Mouse (Mus musculus) neural tube, embryonic 15.5 days (tissue): Measurements from ENCODE around the gene Ptprd. TPM values are rescaled to one million over a fixed set of nuclear protein-coding genes. Genes with fewer than 3 reads are reported as not detected.

Experiments used
- ATAC-seq: fragments of 200-750 bp; cut with Nextera tagmentation; 2 replicates; pipeline ENCODE4 v1.8.0; 2017; ENCODE audit warnings: mild to moderate bottlenecking, moderate TSS enrichment, moderate library complexity; ENCODE audit not compliant: low FRiP score
- H3K27ac ChIP-seq: fragments of 300-500 bp; sonication (generic); replicated peaks from 2 replicates; pipeline ENCODE4 v1.5.1; 2015; ENCODE audit warnings: mild to moderate bottlenecking, inconsistent platforms
- H3K27me3 ChIP-seq: fragments of 300-500 bp; sonication (generic); replicated peaks from 2 replicates; pipeline ENCODE4 v1.6.1; 2015; ENCODE audit warnings: inconsistent platforms
- H3K36me3 ChIP-seq: fragments of 300-500 bp; sonication (generic); 2 replicates; pipeline ENCODE4 v1.6.1; 2015; ENCODE audit warnings: inconsistent platforms
- H3K4me1 ChIP-seq: fragments of 300-500 bp; sonication (generic); 2 replicates; pipeline ENCODE4 v1.6.1; 2015; ENCODE audit warnings: inconsistent platforms
- H3K4me2 ChIP-seq: fragments of 300-500 bp; sonication (generic); 2 replicates; pipeline ENCODE4 v1.6.1; 2015; ENCODE audit warnings: inconsistent platforms, mild to moderate bottlenecking, moderate library complexity
- H3K4me3 ChIP-seq: fragments of 300-500 bp; sonication (generic); replicated peaks from 2 replicates; pipeline ENCODE4 v1.5.1; 2015; ENCODE audit warnings: mild to moderate bottlenecking, inconsistent platforms
- H3K9ac ChIP-seq: fragments of 300-500 bp; sonication (generic); replicated peaks from 2 replicates; pipeline ENCODE4 v1.6.1; 2015; ENCODE audit warnings: mild to moderate bottlenecking, inconsistent platforms
- H3K9me3 ChIP-seq: fragments of 300-500 bp; sonication (generic); replicated peaks from 2 replicates; pipeline ENCODE4 v1.6.1; 2016; ENCODE audit warnings: inconsistent platforms
- WGBS: fragments of 180-500 bp; shearing (Covaris S2); methylation state at CpG from one replicate; pipeline ENCODE4 v1.1.7; 2015; ENCODE audit warnings: mixed read lengths; 5-methylcytosine and 5-hydroxymethylcytosine counted together
- polyA plus RNA-seq: library from polyadenylated mRNA; unstranded; fragments of >200 nt; fragmentation: Nextera tagmentation; extraction: Ambion mirVana; gene quantifications from 2 replicates; pipeline ENCODE4 v1.2.1, GENCODE M21; 2015

Gene Ptprd
- polyA plus RNA-seq, 1 experiment from 2014 or later = 96.1 TPM

DNA sequence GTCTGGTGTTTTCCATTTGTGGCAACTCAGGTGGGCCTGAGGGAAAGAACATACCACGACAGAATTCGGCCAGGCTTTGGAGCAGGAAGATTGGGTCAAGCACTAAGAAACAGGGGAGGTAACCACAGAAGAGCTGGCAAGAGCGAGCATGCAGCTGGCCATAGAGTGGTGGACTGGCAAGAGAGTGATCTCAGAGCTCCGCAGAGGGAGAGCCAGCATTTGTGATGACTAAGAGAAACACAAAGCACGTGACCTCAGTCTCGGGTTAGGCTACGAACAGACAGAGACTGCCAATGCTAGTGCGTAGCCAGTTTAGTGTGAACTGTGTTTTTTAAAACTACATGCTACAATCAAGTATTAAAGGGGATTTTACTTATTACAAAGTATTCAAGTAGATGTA is 1042.9 kb downstream of the Ptprd start:
- no peak for ATAC-seq
- no peak overlapping the region for H3K27ac ChIP-seq
- H3K4me2 ChIP-seq = no peak overlapping the region
- WGBS = 86% methylated on average over 8 of the region's 8 CpGs
- H3K9ac ChIP-seq = no peak overlapping the region
- no peaks in the 10 kb centered on the region for H3K36me3 ChIP-seq
- H3K27me3 ChIP-seq = no peaks in the 10 kb centered on the region
- no peaks in the 10 kb centered on the region for H3K4me1 ChIP-seq
- no peaks in the 10 kb centered on the region for H3K9me3 ChIP-seq
- H3K4me3 ChIP-seq = no peak overlapping the region

DNA sequence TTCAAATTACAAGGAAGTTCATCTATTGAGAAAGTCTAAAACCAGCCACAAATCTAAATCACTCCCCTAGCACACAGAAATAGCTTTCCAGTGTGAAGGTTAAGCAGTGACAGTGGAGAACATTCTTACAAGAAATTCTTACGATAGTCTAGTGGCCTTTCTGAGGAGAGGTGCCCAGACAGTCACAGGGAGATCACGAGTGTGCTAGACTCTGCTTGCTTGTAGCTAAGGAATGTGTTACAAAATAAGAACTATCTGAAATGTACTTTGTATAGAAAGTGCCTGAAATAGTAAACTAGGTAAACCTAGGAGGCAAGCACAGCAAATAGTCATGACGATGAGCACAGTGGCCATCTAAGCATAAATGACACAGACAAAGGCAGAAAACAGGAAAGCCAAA is 1054.2 kb downstream of the Ptprd start:
- 90% methylated on average over 3 of the region's 3 CpGs for WGBS
- no peak for ATAC-seq
- no peaks in the 10 kb centered on the region for H3K27me3 ChIP-seq
- H3K27ac ChIP-seq = no peak overlapping the region
- no peaks in the 10 kb centered on the region for H3K9me3 ChIP-seq
- H3K4me1 ChIP-seq = no peaks in the 10 kb centered on the region
- H3K4me3 ChIP-seq = no peak overlapping the region
- H3K9ac ChIP-seq = no peak overlapping the region
- no peak overlapping the region for H3K4me2 ChIP-seq
- H3K36me3 ChIP-seq = no peaks in the 10 kb centered on the region

GRCm38 (mm10) chr4:77155561-77155960 is 1056.2 kb downstream of the Ptprd start:
- H3K36me3 ChIP-seq = no peaks in the 10 kb centered on the region
- no peak overlapping the region for H3K4me3 ChIP-seq
- H3K9ac ChIP-seq = no peak overlapping the region
- H3K9me3 ChIP-seq = no peaks in the 10 kb centered on the region
- H3K4me2 ChIP-seq = no peak overlapping the region
- 80% methylated on average over 2 of the region's 2 CpGs for WGBS
- no peak overlapping the region for H3K27ac ChIP-seq
- H3K4me1 ChIP-seq = no peaks in the 10 kb centered on the region
- no peaks in the 10 kb centered on the region for H3K27me3 ChIP-seq
- no peak for ATAC-seq

GRCm38 (mm10) chr4:77155037-77155436 is 1056.7 kb downstream of the Ptprd start:
- Histone ChIP-seq H3K9me3 (no peaks in the 10 kb centered on the region), H3K4me2 (no peak overlapping the region), H3K4me3 (no peak overlapping the region), H3K27me3 (no peaks in the 10 kb centered on the region), H3K36me3 (no peaks in the 10 kb centered on the region), H3K4me1 (no peaks in the 10 kb centered on the region), H3K9ac (no peak overlapping the region), H3K27ac (no peak overlapping the region)
- 84% methylated on average over 1 of the region's 1 CpGs for WGBS
- ATAC-seq = no peak

DNA sequence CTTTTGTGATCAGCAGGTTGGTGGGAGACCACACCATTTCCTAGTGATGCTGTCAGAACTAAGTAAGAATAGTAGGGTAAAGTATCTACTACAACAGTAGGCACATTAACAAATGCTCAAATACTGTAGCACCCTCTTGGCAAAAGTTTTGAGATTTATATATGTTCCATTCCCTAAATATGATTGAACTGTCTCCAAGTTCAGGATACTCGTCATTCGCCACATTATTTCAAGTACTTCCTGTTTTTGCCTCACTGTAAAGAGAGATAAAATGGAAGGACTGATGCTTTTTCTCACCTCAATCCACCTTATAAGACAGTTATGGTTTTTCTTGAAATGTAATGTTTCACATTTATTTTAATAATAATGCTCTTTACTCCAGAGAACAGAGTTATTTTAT is 1086.9 kb downstream of the Ptprd start:
- Histone ChIP-seq H3K4me1 (no peaks in the 10 kb centered on the region), H3K4me2 (no peak overlapping the region), H3K27me3 (no peaks in the 10 kb centered on the region), H3K4me3 (no peak overlapping the region), H3K9me3 (no peaks in the 10 kb centered on the region), H3K9ac (no peak overlapping the region), H3K36me3 (no peaks in the 10 kb centered on the region), H3K27ac (no peak overlapping the region)
- no peak for ATAC-seq
- WGBS = 90% methylated on average over 2 of the region's 2 CpGs

GRCm38 (mm10) chr4:77110894-77111293 is 1100.9 kb downstream of the Ptprd start:
- no peaks in the 10 kb centered on the region for H3K27me3 ChIP-seq
- no peak overlapping the region for H3K27ac ChIP-seq
- H3K4me1 ChIP-seq = no peaks in the 10 kb centered on the region
- no peak for ATAC-seq
- H3K36me3 ChIP-seq = no peaks in the 10 kb centered on the region
- H3K4me2 ChIP-seq = no peak overlapping the region
- WGBS = 76% methylated on average over 1 of the region's 1 CpGs
- no peak overlapping the region for H3K4me3 ChIP-seq
- no peak overlapping the region for H3K9ac ChIP-seq
- H3K9me3 ChIP-seq = no peaks in the 10 kb centered on the region

DNA sequence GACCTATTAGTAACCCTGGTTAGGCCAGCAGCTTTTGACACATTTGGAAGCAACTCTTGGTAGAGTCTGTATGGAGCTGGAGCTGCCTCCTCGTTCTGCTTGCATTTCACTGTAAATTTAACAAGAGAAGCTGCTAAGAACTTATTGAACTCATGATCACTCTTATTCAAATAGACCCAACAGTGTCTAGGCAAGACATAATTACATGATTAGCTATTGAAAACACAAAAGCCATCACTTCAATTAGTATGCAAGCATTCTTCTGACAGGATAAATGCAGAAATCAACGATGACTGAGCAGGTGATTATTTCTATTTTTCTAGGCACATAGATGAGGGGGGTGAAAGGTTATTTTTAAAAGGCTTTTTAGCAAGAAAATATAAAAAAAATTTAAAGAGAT is 1104.5 kb downstream of the Ptprd start:
- Histone ChIP-seq H3K27ac (no peak overlapping the region), H3K9me3 (no peaks in the 10 kb centered on the region), H3K27me3 (no peaks in the 10 kb centered on the region), H3K4me2 (no peak overlapping the region), H3K9ac (no peak overlapping the region), H3K36me3 (no peaks in the 10 kb centered on the region), H3K4me1 (no peaks in the 10 kb centered on the region), H3K4me3 (no peak overlapping the region)
- ATAC-seq = no peak
- WGBS = 73% methylated on average over 2 of the region's 2 CpGs

DNA sequence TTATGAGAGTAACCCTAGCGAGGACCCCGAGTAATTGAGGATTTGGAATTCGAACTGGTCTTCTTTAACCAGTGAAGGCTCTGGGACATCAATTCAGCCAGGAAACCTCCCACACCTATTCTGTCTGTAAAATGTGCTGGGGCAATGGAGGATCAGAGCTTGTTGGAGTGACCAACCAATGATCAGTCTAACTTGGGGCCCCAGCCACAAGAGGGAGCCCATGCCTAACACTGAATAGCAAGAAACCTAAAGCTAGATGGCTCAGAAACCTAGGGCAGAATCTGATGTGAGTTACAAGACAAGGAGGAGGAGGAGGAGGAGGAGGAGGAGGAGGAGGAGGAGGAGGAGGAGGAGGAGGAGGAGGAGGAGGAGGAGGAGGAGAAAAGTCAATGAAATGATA is 1128.6 kb downstream of the Ptprd start:
- no peak for ATAC-seq
- 63% methylated on average over 3 of the region's 3 CpGs for WGBS
- Histone ChIP-seq H3K4me3 (no peak overlapping the region), H3K9me3 (no peaks in the 10 kb centered on the region), H3K9ac (no peak overlapping the region), H3K4me1 (no peaks in the 10 kb centered on the region), H3K4me2 (no peak overlapping the region), H3K36me3 (no peaks in the 10 kb centered on the region), H3K27me3 (no peaks in the 10 kb centered on the region), H3K27ac (no peak overlapping the region)

DNA sequence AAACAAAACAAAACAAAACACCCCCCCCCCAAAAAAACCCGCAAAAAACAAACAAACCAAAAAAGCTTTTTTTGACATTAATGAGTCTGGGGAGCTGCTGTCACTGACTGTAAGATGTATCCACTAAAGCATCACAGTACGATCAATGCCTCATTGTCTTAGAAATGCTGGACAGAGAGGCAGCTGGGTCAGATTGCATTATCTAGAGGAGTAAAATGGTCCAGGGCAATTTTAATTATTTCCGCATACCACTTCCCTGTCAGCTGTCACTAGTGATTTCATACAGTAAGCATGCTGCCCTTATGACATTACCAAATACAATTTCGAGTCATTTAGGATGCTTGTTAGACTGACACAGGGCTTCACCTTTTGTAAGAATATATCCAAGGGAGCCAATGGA is 1134.2 kb downstream of the Ptprd start:
- Histone ChIP-seq H3K27ac (no peak overlapping the region), H3K4me3 (no peak overlapping the region), H3K9ac (no peak overlapping the region), H3K4me1 (no peaks in the 10 kb centered on the region), H3K27me3 (no peaks in the 10 kb centered on the region), H3K9me3 (no peaks in the 10 kb centered on the region), H3K4me2 (no peak overlapping the region), H3K36me3 (no peaks in the 10 kb centered on the region)
- no peak for ATAC-seq
- WGBS = 70% methylated on average over 4 of the region's 4 CpGs

DNA sequence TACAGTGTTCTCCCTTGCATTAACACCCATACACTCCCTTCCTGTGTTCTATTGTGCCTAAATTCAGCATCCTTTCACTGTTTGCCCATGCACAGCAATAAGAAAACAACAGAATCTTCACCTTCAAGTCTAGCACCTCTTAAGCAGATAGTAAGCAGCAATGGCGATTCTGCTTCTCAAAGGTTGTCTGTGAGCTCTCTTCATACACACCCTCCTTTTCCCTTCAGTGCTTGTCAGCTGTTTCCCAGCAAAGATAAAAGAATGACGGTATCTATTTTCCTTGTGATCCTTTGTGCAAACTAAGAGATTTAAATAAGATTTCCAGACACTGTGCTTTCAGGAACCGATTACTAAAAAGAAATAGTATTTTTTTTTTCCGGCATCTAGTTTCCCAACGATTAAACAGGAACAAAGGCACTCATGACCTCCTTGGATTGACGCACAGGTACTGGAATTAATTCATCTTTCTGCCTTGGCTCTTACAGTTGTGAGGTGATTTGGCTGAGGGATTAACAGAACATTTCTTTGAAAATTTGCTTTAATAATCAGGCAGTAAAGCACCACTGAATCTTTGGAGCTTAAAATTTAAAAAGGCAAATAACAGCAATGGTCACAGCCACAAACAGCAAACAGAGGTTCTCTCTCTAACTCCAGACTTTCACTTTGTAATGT is 1161.1 kb downstream of the Ptprd start:
- Histone ChIP-seq H3K27ac (no peak overlapping the region), H3K4me1 (no peaks in the 10 kb centered on the region), H3K9me3 (no peaks in the 10 kb centered on the region), H3K4me2 (no peak overlapping the region), H3K27me3 (no peaks in the 10 kb centered on the region), H3K36me3 (no peaks in the 10 kb centered on the region), H3K4me3 (no peak overlapping the region), H3K9ac (no peak overlapping the region)
- no peak for ATAC-seq
- WGBS = 67% methylated on average over 6 of the region's 6 CpGs

GRCm38 (mm10) chr4:77004483-77004882 is 1207.3 kb downstream of the Ptprd start:
- WGBS = 87% methylated on average over 1 of the region's 1 CpGs
- no peaks in the 10 kb centered on the region for H3K9me3 ChIP-seq
- H3K4me3 ChIP-seq = no peak overlapping the region
- no peaks in the 10 kb centered on the region for H3K4me1 ChIP-seq
- H3K4me2 ChIP-seq = no peak overlapping the region
- H3K36me3 ChIP-seq = no peaks in the 10 kb centered on the region
- H3K9ac ChIP-seq = no peak overlapping the region
- no peaks in the 10 kb centered on the region for H3K27me3 ChIP-seq
- ATAC-seq = no peak
- H3K27ac ChIP-seq = no peak overlapping the region

DNA sequence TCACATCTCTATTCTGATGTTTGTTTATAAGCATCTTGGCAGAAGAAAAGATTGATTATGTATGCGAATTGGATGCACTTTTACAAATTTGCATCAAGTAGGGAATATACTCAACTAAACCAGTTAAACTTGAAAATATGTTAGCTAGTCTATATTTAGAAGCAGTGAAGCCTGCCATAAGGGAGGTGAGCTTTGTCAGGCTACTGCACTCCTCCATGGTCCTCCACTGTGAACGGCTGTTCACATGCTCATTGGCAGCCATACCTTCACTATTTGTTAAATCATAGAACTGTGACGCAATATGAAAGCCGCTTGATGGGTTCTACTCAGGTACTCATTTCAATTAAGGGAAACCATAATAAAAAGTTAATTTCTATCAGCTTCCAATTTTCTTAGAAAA is 1215.6 kb downstream of the Ptprd start:
- Histone ChIP-seq H3K27ac (no peak overlapping the region), H3K4me1 (no peaks in the 10 kb centered on the region), H3K4me2 (no peak overlapping the region), H3K9me3 (no peaks in the 10 kb centered on the region), H3K27me3 (no peaks in the 10 kb centered on the region), H3K4me3 (no peak overlapping the region), H3K36me3 (no peaks in the 10 kb centered on the region), H3K9ac (no peak overlapping the region)
- WGBS = 96% methylated on average over 4 of the region's 4 CpGs
- no peak for ATAC-seq

DNA sequence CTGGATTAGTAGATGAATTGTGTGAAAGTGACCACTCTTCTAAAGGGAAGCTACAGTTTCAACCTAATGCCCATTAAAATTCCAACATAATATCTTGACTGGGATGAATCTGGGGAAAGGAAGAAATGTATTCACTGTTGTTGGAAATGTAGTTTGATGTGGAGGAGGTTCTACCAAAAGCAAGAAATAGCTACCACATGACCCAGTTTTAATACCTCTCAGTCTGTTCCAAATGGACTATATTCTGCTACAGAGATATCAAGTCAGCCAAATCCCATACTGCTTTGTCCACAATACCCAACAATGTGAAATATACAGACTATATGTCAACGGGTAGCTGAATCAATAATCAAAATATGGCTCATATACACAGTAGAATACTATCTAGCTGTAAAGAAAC is 1221.8 kb downstream of the Ptprd start:
- no peak for ATAC-seq

More for the DNA sequence above, 1221.8 kb downstream of the Ptprd start:
- Histone ChIP-seq H3K36me3 (no peaks in the 10 kb centered on the region), H3K9ac (no peak overlapping the region), H3K4me2 (no peak overlapping the region), H3K4me1 (no peaks in the 10 kb centered on the region), H3K27ac (no peak overlapping the region), H3K4me3 (no peak overlapping the region), H3K9me3 (no peaks in the 10 kb centered on the region), H3K27me3 (no peaks in the 10 kb centered on the region)
- 90% methylated on average over 1 of the region's 1 CpGs for WGBS
